Mouse (Mus musculus): ENCODE measurements around the gene Gck. TPM values are rescaled to one million over a fixed set of nuclear protein-coding genes. Genes with fewer than 3 reads are reported as not detected.

The Gck gene
- polyA plus RNA-seq, 1 experiment = 1.7 TPM

- Histone ChIP-seq H3K36me3 (replicated peaks; ENCODE audit: low read length) (peaks cover 75% of the 10 kb centered on the region), H3K4me3 (replicated peaks) (no peak overlapping the region), H3K27me3 (replicated peaks) (no peaks in the 10 kb centered on the region), H3K9me3 (no peaks in the 10 kb centered on the region), H3K4me1 (peaks cover 39% of the 10 kb centered on the region)
- TF ChIP-seq FLI1 (IDR thresholded peaks at IDR 0.05; ENCODE audit: low read length) (no peak), GATA1 (IDR thresholded peaks at IDR 0.05; ENCODE audit: borderline replicate concordance, low read length) (no peak)
Measured at GRCm38 (mm10) chr11:5960051-5960450, 10.2 kb upstream of the Gck start.

- H3K36me3 ChIP-seq (replicated peaks; ENCODE audit: low read length) = peaks cover 31% of the 10 kb centered on the region
- TF ChIP-seq GATA1 (IDR thresholded peaks at IDR 0.05; ENCODE audit: borderline replicate concordance, low read length) (no peak), FLI1 (IDR thresholded peaks at IDR 0.05; ENCODE audit: low read length) (peak; percentile 59; the same call in 1 of the 2 replicates)
- H3K4me3 ChIP-seq (replicated peaks) = peak within 1 kb of the TSS; percentile 93
- no peaks in the 10 kb centered on the region for H3K27me3 ChIP-seq (replicated peaks)
- no peaks in the 10 kb centered on the region for H3K9me3 ChIP-seq
- H3K4me1 ChIP-seq = peaks cover 48% of the 10 kb centered on the region
Measured at GRCm38 (mm10) chr11:5955546-5956276, 5.8 kb upstream of the Gck start, which contains the start of gene Ykt6. Gene Ykt6 (plus strand): TSS chr11:5955693.

GRCm38 (mm10) chr11:5954965-5955504 is 5.2 kb upstream of the Gck start:
- H3K9me3 ChIP-seq = no peaks in the 10 kb centered on the region
- H3K36me3 ChIP-seq (replicated peaks; ENCODE audit: low read length) = peaks cover 25% of the 10 kb centered on the region
- H3K27me3 ChIP-seq (replicated peaks) = no peaks in the 10 kb centered on the region
- H3K4me1 ChIP-seq = peaks cover 51% of the 10 kb centered on the region
- TF ChIP-seq FLI1 (IDR thresholded peaks at IDR 0.05; ENCODE audit: low read length) = no peak
- TF ChIP-seq GATA1 (IDR thresholded peaks at IDR 0.05; ENCODE audit: borderline replicate concordance, low read length) = no peak
- peak overlapping the region; percentile 93 for H3K4me3 ChIP-seq (replicated peaks)

GRCm38 (mm10) chr11:5954435-5954834 is 4.6 kb upstream of the Gck start:
- Histone ChIP-seq H3K36me3 (replicated peaks; ENCODE audit: low read length) (peaks cover 20% of the 10 kb centered on the region), H3K4me3 (replicated peaks) (no peak overlapping the region), H3K27me3 (replicated peaks) (no peaks in the 10 kb centered on the region), H3K4me1 (peaks cover 56% of the 10 kb centered on the region), H3K9me3 (no peaks in the 10 kb centered on the region)
- TF ChIP-seq FLI1 (IDR thresholded peaks at IDR 0.05; ENCODE audit: low read length) = no peak
- no peak for TF ChIP-seq GATA1 (IDR thresholded peaks at IDR 0.05; ENCODE audit: borderline replicate concordance, low read length)

- Histone ChIP-seq H3K4me3 (replicated peaks) (no peak overlapping the region), H3K36me3 (replicated peaks; ENCODE audit: low read length) (peaks cover 8% of the 10 kb centered on the region), H3K9me3 (no peaks in the 10 kb centered on the region), H3K4me1 (peaks cover 60% of the 10 kb centered on the region), H3K27me3 (replicated peaks) (peaks cover 6% of the 10 kb centered on the region)
- TF ChIP-seq FLI1 (IDR thresholded peaks at IDR 0.05; ENCODE audit: low read length) (no peak), GATA1 (IDR thresholded peaks at IDR 0.05; ENCODE audit: borderline replicate concordance, low read length) (no peak)
Measured at GRCm38 (mm10) chr11:5953130-5953765, 3.4 kb upstream of the Gck start.

- Histone ChIP-seq H3K27me3 (replicated peaks) (peaks cover 12% of the 10 kb centered on the region), H3K36me3 (replicated peaks; ENCODE audit: low read length) (peaks cover 2% of the 10 kb centered on the region), H3K4me1 (peaks cover 52% of the 10 kb centered on the region), H3K9me3 (no peaks in the 10 kb centered on the region), H3K4me3 (replicated peaks) (no peak overlapping the region)
- TF ChIP-seq GATA1 (IDR thresholded peaks at IDR 0.05; ENCODE audit: borderline replicate concordance, low read length) (no peak), FLI1 (IDR thresholded peaks at IDR 0.05; ENCODE audit: low read length) (no peak)
Measured at GRCm38 (mm10) chr11:5952501-5952900, 2.6 kb upstream of the Gck start.

- Histone ChIP-seq H3K4me1 (peaks cover 30% of the 10 kb centered on the region), H3K9me3 (peaks cover 2% of the 10 kb centered on the region), H3K27me3 (replicated peaks) (peaks cover 12% of the 10 kb centered on the region), H3K4me3 (replicated peaks) (no peak overlapping the region), H3K36me3 (replicated peaks; ENCODE audit: low read length) (no peaks in the 10 kb centered on the region)
- TF ChIP-seq FLI1 (IDR thresholded peaks at IDR 0.05; ENCODE audit: low read length) = no peak
- TF ChIP-seq GATA1 (IDR thresholded peaks at IDR 0.05; ENCODE audit: borderline replicate concordance, low read length) = no peak
Measured at GRCm38 (mm10) chr11:5948546-5949250, 1.2 kb downstream of the Gck start.

GRCm38 (mm10) chr11:5947796-5948195 is 2.1 kb downstream of the Gck start:
- no peaks in the 10 kb centered on the region for H3K36me3 ChIP-seq (replicated peaks; ENCODE audit: low read length)
- H3K27me3 ChIP-seq (replicated peaks) = peaks cover 15% of the 10 kb centered on the region
- peaks cover 34% of the 10 kb centered on the region for H3K4me1 ChIP-seq
- no peak overlapping the region for H3K4me3 ChIP-seq (replicated peaks)
- TF ChIP-seq FLI1 (IDR thresholded peaks at IDR 0.05; ENCODE audit: low read length) (no peak), GATA1 (IDR thresholded peaks at IDR 0.05; ENCODE audit: borderline replicate concordance, low read length) (no peak)
- peaks cover 11% of the 10 kb centered on the region for H3K9me3 ChIP-seq

GRCm38 (mm10) chr11:5945096-5945495 is 4.8 kb downstream of the Gck start:
- TF ChIP-seq GATA1 (IDR thresholded peaks at IDR 0.05; ENCODE audit: borderline replicate concordance, low read length) (no peak), FLI1 (IDR thresholded peaks at IDR 0.05; ENCODE audit: low read length) (no peak)
- Histone ChIP-seq H3K4me3 (replicated peaks) (no peak overlapping the region), H3K4me1 (peaks cover 35% of the 10 kb centered on the region), H3K27me3 (replicated peaks) (peaks cover 27% of the 10 kb centered on the region), H3K9me3 (peaks cover 15% of the 10 kb centered on the region), H3K36me3 (replicated peaks; ENCODE audit: low read length) (no peaks in the 10 kb centered on the region)
